Mouse (Mus musculus) midbrain, embryonic 12.5 days (tissue): ENCODE data around the gene Nrarp. TPM values are rescaled to one million over a fixed set of nuclear protein-coding genes. Genes with fewer than 3 reads are reported as not detected.

ENCODE experiments used
- ATAC-seq: fragments of 200-750 bp; cut with Nextera tagmentation; 2 replicates; pipeline ENCODE4 v1.8.0; 2017; ENCODE audit warnings: low read depth, moderate TSS enrichment, moderate library complexity; ENCODE audit not compliant: low FRiP score
- H3K27ac ChIP-seq: fragments of 300-500 bp; sonication (generic); replicated peaks from 2 replicates; pipeline ENCODE4 v1.5.1; 2016; ENCODE audit warnings: mild to moderate bottlenecking
- H3K27me3 ChIP-seq: fragments of 300-500 bp; sonication (generic); 2 replicates; pipeline ENCODE4 v1.6.1; 2016; ENCODE audit warnings: mild to moderate bottlenecking
- H3K36me3 ChIP-seq: fragments of 300-500 bp; sonication (generic); 2 replicates; pipeline ENCODE4 v1.6.1; 2016
- H3K4me1 ChIP-seq: fragments of 300-500 bp; sonication (generic); 2 replicates; pipeline ENCODE4 v1.6.1; 2016
- H3K4me2 ChIP-seq: fragments of 300-500 bp; sonication (generic); replicated peaks from 2 replicates; pipeline ENCODE4 v1.6.1; 2016; ENCODE audit warnings: mild to moderate bottlenecking, moderate library complexity
- H3K4me3 ChIP-seq: fragments of 300-500 bp; sonication (generic); 2 replicates; pipeline ENCODE4 v1.5.1; 2016; ENCODE audit warnings: mild to moderate bottlenecking
- H3K9ac ChIP-seq: fragments of 300-500 bp; sonication (generic); replicated peaks from 2 replicates; pipeline ENCODE4 v1.6.1; 2016; ENCODE audit warnings: mild to moderate bottlenecking, moderate library complexity
- H3K9me3 ChIP-seq: fragments of 300-500 bp; sonication (generic); 2 replicates; pipeline ENCODE4 v1.6.1; 2016; ENCODE audit warnings: mild to moderate bottlenecking
- WGBS: fragments of 180-500 bp; shearing (Covaris S2); methylation state at CpG from one replicate; pipeline ENCODE4 v1.1.7; 2016; 5-methylcytosine and 5-hydroxymethylcytosine counted together
- polyA plus RNA-seq: library from polyadenylated mRNA; unstranded; fragments of >200 nt; fragmentation: Nextera tagmentation; extraction: Ambion mirVana; gene quantifications from 2 replicates; pipeline ENCODE4 v1.2.1, GENCODE M21; 2016

Gene Nrarp
- 91.2 and 92.1 TPM in 2 replicates for polyA plus RNA-seq

GRCm38 (mm10) chr2:25180478-25180903, at the start of gene Nrarp:
Nrarp (plus strand) TSS chr2:25180758.
- under 1% methylated on average over 35 of the region's 35 CpGs for WGBS

GRCm38 (mm10) chr2:25131601-25132000, 49.0 kb upstream of the Nrarp start:
- 76% methylated on average over 9 of the region's 9 CpGs for WGBS
- H3K27ac ChIP-seq, result no peak overlapping the region
- H3K27me3 ChIP-seq, result peaks cover 15% of the 10 kb centered on the region
- no peak overlapping the region for H3K9ac ChIP-seq
- H3K9me3 ChIP-seq, result no peaks in the 10 kb centered on the region
- H3K4me1 ChIP-seq, result peaks cover 30% of the 10 kb centered on the region
- no peaks in the 10 kb centered on the region for H3K36me3 ChIP-seq
- ATAC-seq, result no peak
- H3K4me2 ChIP-seq, result no peak overlapping the region
- no peak overlapping the region for H3K4me3 ChIP-seq

More at GRCm38 (mm10) chr2:25180478-25180903, at the start of gene Nrarp:
- peak within 1 kb of the TSS; percentile 75 for H3K4me2 ChIP-seq
- 0 out of 2 replicates have a peak, but pooled peaks cover 5% of the 10 kb centered on the region for H3K36me3 ChIP-seq
- peak within 1 kb of the TSS; percentile 85 for H3K4me3 ChIP-seq
- peak; percentile 81 for ATAC-seq
- H3K27ac ChIP-seq, result peak within 1 kb of the TSS; percentile 98
- H3K4me1 ChIP-seq, result peaks cover 76% of the 10 kb centered on the region
- H3K27me3 ChIP-seq, result 0 out of 2 replicates have a peak, but pooled peaks cover 12% of the 10 kb centered on the region
- H3K9me3 ChIP-seq, result no peaks in the 10 kb centered on the region
- peak within 1 kb of the TSS; percentile 86 for H3K9ac ChIP-seq

GRCm38 (mm10) chr2:25137832-25138231, 42.7 kb upstream of the Nrarp start:
- ATAC-seq, result no peak
- Histone ChIP-seq H3K27me3 (no peaks in the 10 kb centered on the region), H3K36me3 (no peaks in the 10 kb centered on the region), H3K4me2 (no peak overlapping the region), H3K9me3 (peaks cover 4% of the 10 kb centered on the region; the same call in 1 of the 2 replicates), H3K9ac (no peak overlapping the region), H3K4me3 (no peak overlapping the region), H3K27ac (no peak overlapping the region), H3K4me1 (no peaks in the 10 kb centered on the region)
- WGBS, result 87% methylated on average over 6 of the region's 6 CpGs

GRCm38 (mm10) chr2:25141185-25141584, 39.4 kb upstream of the Nrarp start:
- no peak overlapping the region for H3K27ac ChIP-seq
- no peaks in the 10 kb centered on the region for H3K36me3 ChIP-seq
- H3K9ac ChIP-seq, result no peak overlapping the region
- H3K4me3 ChIP-seq, result no peak overlapping the region
- no peaks in the 10 kb centered on the region for H3K4me1 ChIP-seq
- H3K4me2 ChIP-seq, result no peak overlapping the region
- H3K9me3 ChIP-seq, result peaks cover 4% of the 10 kb centered on the region; the same call in 1 of the 2 replicates
- no peak for ATAC-seq
- no peaks in the 10 kb centered on the region for H3K27me3 ChIP-seq
- WGBS, result 73% methylated on average over 4 of the region's 4 CpGs

GRCm38 (mm10) chr2:25141921-25142320, 38.6 kb upstream of the Nrarp start:
- Histone ChIP-seq H3K4me1 (no peaks in the 10 kb centered on the region), H3K27ac (no peak overlapping the region), H3K4me3 (no peak overlapping the region), H3K9me3 (peaks cover 4% of the 10 kb centered on the region; the same call in 1 of the 2 replicates), H3K36me3 (no peaks in the 10 kb centered on the region), H3K27me3 (no peaks in the 10 kb centered on the region), H3K4me2 (no peak overlapping the region), H3K9ac (no peak overlapping the region)
- ATAC-seq, result no peak
- 89% methylated on average over 5 of the region's 5 CpGs for WGBS

GRCm38 (mm10) chr2:25145346-25145745, 35.2 kb upstream of the Nrarp start:
- no peak for ATAC-seq
- Histone ChIP-seq H3K9me3 (peaks cover 4% of the 10 kb centered on the region; the same call in 1 of the 2 replicates), H3K4me3 (no peak overlapping the region), H3K4me2 (no peak overlapping the region), H3K36me3 (no peaks in the 10 kb centered on the region), H3K27me3 (0 out of 2 replicates have a peak, but pooled peaks cover 5% of the 10 kb centered on the region), H3K27ac (no peak overlapping the region), H3K9ac (no peak overlapping the region), H3K4me1 (no peaks in the 10 kb centered on the region)
- 82% methylated on average over 6 of the region's 6 CpGs for WGBS

GRCm38 (mm10) chr2:25147398-25147797, 33.2 kb upstream of the Nrarp start:
- no peak overlapping the region for H3K4me2 ChIP-seq
- no peaks in the 10 kb centered on the region for H3K9me3 ChIP-seq
- no peak overlapping the region for H3K9ac ChIP-seq
- WGBS, result 86% methylated on average over 5 of the region's 5 CpGs
- no peak for ATAC-seq
- no peak overlapping the region for H3K4me3 ChIP-seq
- H3K36me3 ChIP-seq, result no peaks in the 10 kb centered on the region
- H3K27me3 ChIP-seq, result 0 out of 2 replicates have a peak, but pooled peaks cover 5% of the 10 kb centered on the region
- H3K4me1 ChIP-seq, result no peaks in the 10 kb centered on the region
- H3K27ac ChIP-seq, result no peak overlapping the region

- no peak for ATAC-seq
- Histone ChIP-seq H3K36me3 (no peaks in the 10 kb centered on the region), H3K4me3 (no peak overlapping the region), H3K4me1 (no peaks in the 10 kb centered on the region), H3K27ac (no peak overlapping the region), H3K9ac (no peak overlapping the region), H3K9me3 (no peaks in the 10 kb centered on the region), H3K27me3 (0 out of 2 replicates have a peak, but pooled peaks cover 5% of the 10 kb centered on the region), H3K4me2 (no peak overlapping the region)
- 80% methylated on average over 5 of the region's 5 CpGs for WGBS
Measured at GRCm38 (mm10) chr2:25147892-25148291, 32.7 kb upstream of the Nrarp start.

- WGBS, result 70% methylated on average over 2 of the region's 2 CpGs
- Histone ChIP-seq H3K4me1 (no peaks in the 10 kb centered on the region), H3K9me3 (no peaks in the 10 kb centered on the region), H3K4me3 (no peak overlapping the region), H3K4me2 (no peak overlapping the region), H3K9ac (no peak overlapping the region), H3K27ac (no peak overlapping the region), H3K36me3 (no peaks in the 10 kb centered on the region), H3K27me3 (0 out of 2 replicates have a peak, but pooled peaks cover 5% of the 10 kb centered on the region)
- no peak for ATAC-seq
Measured at GRCm38 (mm10) chr2:25149643-25150042, 30.9 kb upstream of the Nrarp start.

- H3K4me1 ChIP-seq, result no peaks in the 10 kb centered on the region
- 0 out of 2 replicates have a peak, but pooled peaks cover 5% of the 10 kb centered on the region for H3K27me3 ChIP-seq
- H3K9me3 ChIP-seq, result no peaks in the 10 kb centered on the region
- no peak overlapping the region for H3K27ac ChIP-seq
- WGBS, result 73% methylated on average over 4 of the region's 4 CpGs
- no peaks in the 10 kb centered on the region for H3K36me3 ChIP-seq
- H3K9ac ChIP-seq, result no peak overlapping the region
- no peak for ATAC-seq
- H3K4me2 ChIP-seq, result no peak overlapping the region
- H3K4me3 ChIP-seq, result no peak overlapping the region
Measured at GRCm38 (mm10) chr2:25151280-25151956, 29.1 kb upstream of the Nrarp start.

- no peak overlapping the region for H3K4me3 ChIP-seq
- no peak overlapping the region for H3K27ac ChIP-seq
- H3K27me3 ChIP-seq, result no peaks in the 10 kb centered on the region
- H3K9ac ChIP-seq, result no peak overlapping the region
- H3K4me1 ChIP-seq, result no peaks in the 10 kb centered on the region
- H3K4me2 ChIP-seq, result no peak overlapping the region
- no peak for ATAC-seq
- 84% methylated on average over 3 of the region's 3 CpGs for WGBS
- no peaks in the 10 kb centered on the region for H3K9me3 ChIP-seq
- no peaks in the 10 kb centered on the region for H3K36me3 ChIP-seq
Measured at GRCm38 (mm10) chr2:25156177-25156576, 24.4 kb upstream of the Nrarp start.

GRCm38 (mm10) chr2:25156990-25157389, 23.6 kb upstream of the Nrarp start:
- Histone ChIP-seq H3K27ac (no peak overlapping the region), H3K36me3 (no peaks in the 10 kb centered on the region), H3K4me2 (no peak overlapping the region), H3K4me1 (no peaks in the 10 kb centered on the region), H3K9me3 (no peaks in the 10 kb centered on the region), H3K9ac (no peak overlapping the region), H3K27me3 (0 out of 2 replicates have a peak, but pooled peaks cover 1% of the 10 kb centered on the region), H3K4me3 (no peak overlapping the region)
- no peak for ATAC-seq
- WGBS, result 43% methylated on average over 2 of the region's 2 CpGs
